Mouse (Mus musculus): ENCODE measurements around the gene Mbd3. TPM values are rescaled to one million over a fixed set of nuclear protein-coding genes. Genes with fewer than 3 reads are reported as not detected.
A peak's percentile ranks its signal among the peaks of the same experiment; 100 is the strongest.

Gene Mbd3
- polyA plus RNA-seq, 2 experiments: 44.3 to 79.5 TPM

DNA sequence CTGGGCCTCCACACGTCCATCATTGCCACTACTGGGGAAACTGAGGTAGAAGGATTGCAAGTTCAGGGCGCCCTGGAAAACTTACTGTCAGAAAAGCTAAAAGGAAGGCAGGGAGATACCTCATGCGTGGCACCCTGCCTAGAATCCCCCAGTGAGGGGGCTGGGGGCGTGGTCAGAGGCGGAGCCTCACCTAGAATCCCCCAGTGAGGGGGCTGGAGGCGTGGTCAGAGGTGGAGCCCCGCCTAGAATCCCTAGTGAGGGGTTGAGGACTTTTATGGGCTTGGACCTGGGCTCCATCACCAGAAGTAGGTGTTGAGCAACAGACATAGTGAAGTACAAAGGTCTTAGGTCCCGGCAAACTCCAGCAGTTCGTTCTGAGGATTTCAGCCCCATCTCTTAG, 36.9 kb upstream of the Mbd3 start:
- DNase-seq (ENCODE audit: low read depth in 3 of 3, low spot score in 3 of 3): no peak
- no peaks in the 10 kb centered on the region for H3K9me3 ChIP-seq (ENCODE audit: control insufficient read depth, low read length)
- H3K27ac ChIP-seq: peak overlapping the region; percentile 94
- H3K9ac ChIP-seq (replicated peaks): peak overlapping the region; percentile 54
- TF ChIP-seq CTCF (IDR thresholded peaks at IDR 0.05; ENCODE audit: low read depth): no peak
- no peak for TF ChIP-seq EP300 (IDR thresholded peaks at IDR 0.05; ENCODE audit: low read depth)
- H3K4me3 ChIP-seq (ENCODE audit: insufficient read depth in 1 of 2, low read depth in 2 of 2, low read length in 2 of 2): no peak overlapping the region
- H3K27me3 ChIP-seq (ENCODE audit: control insufficient read depth, insufficient read depth, low read length): no peaks in the 10 kb centered on the region
- H3K4me2 ChIP-seq (ENCODE audit: low read depth): peak overlapping the region; percentile 41
- no peaks in the 10 kb centered on the region for H3K36me3 ChIP-seq (replicated peaks; ENCODE audit: control insufficient read depth, insufficient read depth, low read depth)
- 18% methylated on average over 9 of the region's 9 CpGs for WGBS (ENCODE audit: insufficient replicate concordance)
- peaks cover 34 to 35% of the 10 kb centered on the region in 2 experiments for H3K4me1 ChIP-seq (replicated peaks; ENCODE audit: control insufficient read depth in 2 of 2, insufficient read depth in 2 of 2, low read length in 1 of 2)
- ATAC-seq (ENCODE audit: insufficient read depth): no peak

DNA sequence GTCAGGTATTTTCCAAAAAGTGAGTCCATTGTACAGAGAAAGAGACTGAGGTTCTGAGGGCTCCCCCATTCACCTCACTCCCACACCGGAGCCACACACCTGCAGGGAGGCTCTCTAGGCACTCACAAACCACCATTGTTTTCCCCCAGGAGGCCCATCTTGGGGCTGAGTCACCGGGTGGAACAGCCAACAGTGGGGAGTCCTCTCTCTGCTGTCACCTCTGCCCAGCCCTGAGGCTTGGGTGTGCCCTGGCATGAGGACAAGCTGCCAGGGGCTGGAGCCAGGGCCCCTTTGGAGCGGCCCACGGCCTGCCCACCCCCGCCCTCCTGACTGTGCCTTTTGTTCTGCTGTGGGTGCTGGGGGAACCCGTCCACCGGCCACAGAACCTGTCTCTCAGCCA, 36.4 kb upstream of the Mbd3 start:
- Histone ChIP-seq H3K4me1 (replicated peaks; ENCODE audit: control insufficient read depth in 2 of 2, insufficient read depth in 2 of 2, low read length in 1 of 2) (peaks cover 34 to 37% of the 10 kb centered on the region in 2 experiments), H3K9ac (replicated peaks) (peak overlapping the region; percentile 54), H3K27me3 (ENCODE audit: control insufficient read depth, insufficient read depth, low read length) (no peaks in the 10 kb centered on the region), H3K9me3 (ENCODE audit: control insufficient read depth, low read length) (no peaks in the 10 kb centered on the region), H3K36me3 (replicated peaks; ENCODE audit: control insufficient read depth, insufficient read depth, low read depth) (peaks cover under 1% of the 10 kb centered on the region), H3K27ac (peak overlapping the region; percentile 94), H3K4me3 (ENCODE audit: insufficient read depth in 1 of 2, low read depth in 2 of 2, low read length in 2 of 2) (no peak overlapping the region), H3K4me2 (ENCODE audit: low read depth) (peak overlapping the region; percentile 41)
- ATAC-seq (ENCODE audit: insufficient read depth) (peak; percentile 11), DNase-seq (ENCODE audit: low read depth in 3 of 3, low spot score in 3 of 3) (peak in 2 of 3 experiments; percentile 52 to 66)
- no peak for TF ChIP-seq EP300 (IDR thresholded peaks at IDR 0.05; ENCODE audit: low read depth)
- no peak for TF ChIP-seq CTCF (IDR thresholded peaks at IDR 0.05; ENCODE audit: low read depth)
- whole genome bisulfite sequencing (ENCODE audit: insufficient replicate concordance): 23% methylated on average over 7 of the region's 7 CpGs

DNA sequence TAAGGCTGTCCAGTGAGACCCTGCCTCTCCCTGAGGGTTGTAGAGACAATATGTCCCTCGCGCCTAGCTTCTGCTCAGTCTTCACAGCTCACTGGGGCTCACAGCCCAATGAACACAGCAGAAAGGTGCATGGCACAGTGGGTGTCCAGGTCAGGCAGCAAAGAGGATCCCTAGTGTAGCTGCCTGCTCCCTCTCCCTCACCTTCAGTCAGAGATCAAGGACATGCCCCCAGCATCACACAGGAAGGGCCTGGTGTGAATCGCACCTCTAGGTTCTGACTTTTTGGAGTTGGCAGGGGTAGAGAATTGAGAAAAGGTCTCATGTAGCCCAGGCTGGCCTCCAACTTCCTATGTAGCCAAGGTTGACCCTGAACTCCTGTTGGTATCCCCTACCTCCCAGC, 35.5 kb upstream of the Mbd3 start:
- no peak for TF ChIP-seq EP300 (IDR thresholded peaks at IDR 0.05; ENCODE audit: low read depth)
- TF ChIP-seq CTCF (IDR thresholded peaks at IDR 0.05; ENCODE audit: low read depth): no peak
- no peak for ATAC-seq (ENCODE audit: insufficient read depth)
- 82% methylated on average over 3 of the region's 3 CpGs for WGBS (ENCODE audit: insufficient replicate concordance)
- H3K4me1 ChIP-seq (replicated peaks; ENCODE audit: control insufficient read depth in 2 of 2, insufficient read depth in 2 of 2, low read length in 1 of 2): peaks cover 34 to 37% of the 10 kb centered on the region in 2 experiments
- no peaks in the 10 kb centered on the region for H3K9me3 ChIP-seq (ENCODE audit: control insufficient read depth, low read length)
- H3K4me3 ChIP-seq (ENCODE audit: insufficient read depth in 1 of 2, low read depth in 2 of 2, low read length in 2 of 2): peak overlapping the region; percentile 15 to 71; a peak in 3 of 4 replicates
- no peaks in the 10 kb centered on the region for H3K27me3 ChIP-seq (ENCODE audit: control insufficient read depth, insufficient read depth, low read length)
- no peak for DNase-seq (ENCODE audit: low read depth in 3 of 3, low spot score in 3 of 3)
- H3K27ac ChIP-seq: peak overlapping the region; percentile 94
- H3K9ac ChIP-seq (replicated peaks): peak overlapping the region; percentile 72
- H3K4me2 ChIP-seq (ENCODE audit: low read depth): peak overlapping the region; percentile 95
- peaks cover 10% of the 10 kb centered on the region for H3K36me3 ChIP-seq (replicated peaks; ENCODE audit: control insufficient read depth, insufficient read depth, low read depth)

DNA sequence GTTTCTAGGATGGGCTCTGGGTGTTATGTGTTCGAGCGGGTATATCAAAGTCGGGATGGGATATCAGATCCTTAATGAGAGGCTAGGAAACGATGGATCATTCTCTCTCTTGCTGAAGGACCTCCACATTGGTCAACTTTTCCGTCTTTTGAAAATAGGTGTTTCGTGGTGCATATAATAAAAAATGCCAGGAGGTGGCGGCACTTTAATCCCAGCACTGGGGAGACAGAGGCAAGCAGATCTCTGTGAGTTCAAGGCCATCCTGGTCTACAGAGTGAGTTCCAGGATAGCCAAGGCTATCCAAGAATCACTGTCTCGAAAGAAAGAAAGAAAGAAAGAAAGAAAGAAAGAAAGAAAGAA, 34.9 kb upstream of the Mbd3 start:
- Histone ChIP-seq H3K4me3 (ENCODE audit: insufficient read depth in 1 of 2, low read depth in 2 of 2, low read length in 2 of 2) (peak overlapping the region; percentile 62 to 71), H3K4me1 (replicated peaks; ENCODE audit: control insufficient read depth in 2 of 2, insufficient read depth in 2 of 2, low read length in 1 of 2) (peaks cover 34 to 37% of the 10 kb centered on the region in 2 experiments), H3K4me2 (ENCODE audit: low read depth) (peak overlapping the region; percentile 95), H3K36me3 (replicated peaks; ENCODE audit: control insufficient read depth, insufficient read depth, low read depth) (peaks cover 16% of the 10 kb centered on the region), H3K9ac (replicated peaks) (peak overlapping the region; percentile 72), H3K9me3 (ENCODE audit: control insufficient read depth, low read length) (no peaks in the 10 kb centered on the region), H3K27ac (peak overlapping the region; percentile 94), H3K27me3 (ENCODE audit: control insufficient read depth, insufficient read depth, low read length) (no peaks in the 10 kb centered on the region)
- ATAC-seq (ENCODE audit: insufficient read depth) (peak; percentile 4), DNase-seq (ENCODE audit: low read depth in 3 of 3, low spot score in 3 of 3) (no peak)
- TF ChIP-seq EP300 (IDR thresholded peaks at IDR 0.05; ENCODE audit: low read depth): no peak
- peak; percentile 41; the same call in 1 of the 2 replicates for TF ChIP-seq CTCF (IDR thresholded peaks at IDR 0.05; ENCODE audit: low read depth)
- 8% methylated on average over 8 of the region's 8 CpGs for WGBS (ENCODE audit: insufficient replicate concordance)

DNA sequence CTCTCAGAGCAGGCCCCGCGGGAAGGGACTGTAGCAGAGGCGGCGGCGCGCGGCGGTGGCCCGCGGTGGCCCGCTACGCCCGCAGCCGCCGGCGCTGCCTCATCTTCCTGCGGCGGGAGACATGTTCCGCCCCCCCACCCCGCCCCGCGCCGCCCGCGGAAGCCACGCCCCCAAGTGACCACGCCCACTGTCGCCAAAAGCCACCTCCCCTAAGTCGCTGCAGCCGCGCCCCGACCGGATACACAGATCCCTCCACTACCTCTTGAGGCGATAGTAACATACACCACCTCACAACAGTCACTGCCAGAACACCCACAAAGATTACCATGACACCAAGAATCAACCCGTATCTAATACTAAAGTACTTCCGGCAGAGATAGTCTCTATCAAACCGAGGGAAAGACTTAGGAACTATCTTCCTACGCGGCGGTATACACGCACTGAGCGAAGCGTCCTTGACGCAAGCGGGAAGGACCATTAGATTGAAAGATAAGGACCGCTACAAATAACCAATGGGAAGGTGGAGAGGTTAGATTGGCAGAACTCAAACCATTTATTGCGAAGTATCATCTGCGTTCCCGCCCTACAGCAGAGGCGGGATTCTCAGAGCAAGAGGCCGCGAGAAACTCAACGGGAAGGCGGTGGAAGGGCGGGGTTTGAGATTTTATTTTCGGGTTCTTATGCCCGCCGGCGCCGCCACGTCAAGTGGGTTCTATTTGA, 34.3 kb upstream of the Mbd3 start, which contains the start of gene Tcf3:
Tcf3 (minus strand) TSS at position 135 of the 720 bp plus-strand sequence.
- peaks cover 22% of the 10 kb centered on the region for H3K36me3 ChIP-seq (replicated peaks; ENCODE audit: control insufficient read depth, insufficient read depth, low read depth)
- no peaks in the 10 kb centered on the region for H3K9me3 ChIP-seq (ENCODE audit: control insufficient read depth, low read length)
- H3K9ac ChIP-seq (replicated peaks): peak within 1 kb of the TSS; percentile 85
- DNase-seq (ENCODE audit: low read depth in 3 of 3, low spot score in 3 of 3) (peak; percentile 98), ATAC-seq (ENCODE audit: insufficient read depth) (peak; percentile 88)
- peaks cover 34 to 37% of the 10 kb centered on the region in 2 experiments for H3K4me1 ChIP-seq (replicated peaks; ENCODE audit: control insufficient read depth in 2 of 2, insufficient read depth in 2 of 2, low read length in 1 of 2)
- peak within 1 kb of the TSS; percentile 95 for H3K4me2 ChIP-seq (ENCODE audit: low read depth)
- WGBS (ENCODE audit: insufficient replicate concordance): under 1% methylated on average over 57 of the region's 61 CpGs
- peak within 1 kb of the TSS; percentile 94 for H3K27ac ChIP-seq
- H3K27me3 ChIP-seq (ENCODE audit: control insufficient read depth, insufficient read depth, low read length): no peaks in the 10 kb centered on the region
- peak within 1 kb of the TSS; percentile 71 to 93 for H3K4me3 ChIP-seq (ENCODE audit: insufficient read depth in 1 of 2, low read depth in 2 of 2, low read length in 2 of 2)
- TF ChIP-seq CTCF (IDR thresholded peaks at IDR 0.05; ENCODE audit: low read depth): no peak
- TF ChIP-seq EP300 (IDR thresholded peaks at IDR 0.05; ENCODE audit: low read depth): peak; percentile 80
